Mouse (Mus musculus) cerebellum, adult 2 months (tissue): Measurements from ENCODE around the gene Rrm2. TPM values are rescaled to one million over a fixed set of nuclear protein-coding genes. Genes with fewer than 3 reads are reported as not detected.
A peak's percentile ranks its signal among the peaks of the same experiment; 100 is the strongest.

Experiments
- DNase-seq, 2 experiments: peaks; one replicate each; pipeline ENCODE4 v3.0.0; 2021
- H3K27ac ChIP-seq: fragments of 200-500 bp; 2 replicates; pipeline ENCODE4 v1.5.1; 2012; ENCODE audit warnings: low read length, control low read depth, inconsistent platforms; ENCODE audit not compliant: insufficient read depth
- H3K27me3 ChIP-seq: fragments of 200-500 bp; 2 replicates; pipeline ENCODE4 v1.6.1; 2012; ENCODE audit warnings: inconsistent platforms, mild to moderate bottlenecking, low read length, moderate library complexity; ENCODE audit not compliant: control insufficient read depth, insufficient read depth
- H3K4me1 ChIP-seq: fragments of 200-500 bp; 2 replicates; pipeline ENCODE4 v1.6.1; 2011; ENCODE audit warnings: low read length; ENCODE audit not compliant: control insufficient read depth, insufficient read depth
- H3K4me3 ChIP-seq: fragments of 200-500 bp; replicated peaks from 2 replicates; pipeline ENCODE3; 2011; ENCODE audit warnings: mild to moderate bottlenecking, low read depth, low read length, control low read depth; ENCODE audit not compliant: insufficient read depth
- CTCF ChIP-seq: fragments of 200-500 bp; IDR thresholded peaks from 2 replicates; pipeline ENCODE4 v1.5.1; 2011; ENCODE audit warnings: low read depth, mild to moderate bottlenecking, control low read depth, low read length, moderate library complexity, borderline replicate concordance; ENCODE audit not compliant: insufficient read depth
- POLR2A ChIP-seq: fragments of 200-500 bp; IDR thresholded peaks from 2 replicates; pipeline ENCODE4 v1.6.1; 2011; ENCODE audit warnings: low read length, control low read depth, borderline replicate concordance; ENCODE audit not compliant: insufficient read depth
- WGBS: fragments of 180-500 bp; shearing (Covaris S2); methylation state at CpG from one replicate; pipeline ENCODE4 v1.1.7; 2018; 5-methylcytosine and 5-hydroxymethylcytosine counted together
- polyA plus RNA-seq: library from polyadenylated mRNA; depleted of rRNA; stranded (reverse); fragments of >200 nt; gene quantifications from 2 replicates; pipeline ENCODE4 v1.2.3, GENCODE M21; 2012

Gene Rrm2
- polyA plus RNA-seq, 1 experiment, result 1.2 TPM

DNA sequence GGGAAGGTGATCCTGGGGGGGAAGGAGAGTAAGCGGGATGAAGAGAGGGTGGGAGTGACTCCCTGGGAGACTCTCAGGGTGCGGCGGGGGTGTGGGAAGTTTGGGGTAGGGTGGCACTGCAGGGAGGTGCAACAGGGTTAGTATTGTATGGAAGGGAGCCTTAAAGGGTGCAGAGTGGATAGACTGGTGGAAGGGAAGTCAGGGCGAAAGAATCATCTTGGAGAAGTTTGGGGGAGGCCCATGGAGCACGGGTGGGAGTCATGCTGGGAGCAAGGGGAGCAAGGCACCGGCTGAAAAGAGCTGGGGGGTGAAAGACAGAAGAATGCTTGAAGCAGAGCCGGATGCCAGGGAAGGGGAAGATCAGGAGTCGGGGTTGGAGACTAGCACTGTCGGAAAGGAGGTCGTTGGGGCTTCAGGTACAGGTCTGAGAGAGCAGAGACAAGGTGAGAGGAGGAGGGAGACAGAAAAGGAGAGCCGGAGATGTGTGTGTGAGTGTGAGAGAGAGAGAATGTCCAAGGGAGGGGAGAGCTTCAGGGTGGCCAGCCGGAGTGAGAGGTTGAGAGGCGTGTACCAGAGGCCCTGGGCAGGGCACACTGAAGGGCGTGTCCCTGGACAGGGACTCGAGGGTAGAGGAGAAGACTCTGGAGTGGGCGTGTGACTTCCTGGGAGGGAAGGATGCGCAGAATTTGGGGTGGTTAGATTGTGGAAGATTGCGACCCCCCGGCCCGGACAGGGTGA, 26.6 kb upstream of the Rrm2 start, which contains the start of gene Cys1:
Gene Cys1 (minus strand): TSS at position 528 of the 738 bp plus-strand sequence.
- Histone ChIP-seq H3K27me3 (no peaks in the 10 kb centered on the region; the same call in 1 of the 2 replicates), H3K27ac (no peak within 1 kb of the TSS), H3K4me3 (peak within 1 kb of the TSS; percentile 33), H3K4me1 (no peaks in the 10 kb centered on the region)
- TF ChIP-seq POLR2A (no peak), CTCF (no peak)
- 8% methylated on average over 20 of the region's 20 CpGs for WGBS
- DNase-seq, result no peak

DNA sequence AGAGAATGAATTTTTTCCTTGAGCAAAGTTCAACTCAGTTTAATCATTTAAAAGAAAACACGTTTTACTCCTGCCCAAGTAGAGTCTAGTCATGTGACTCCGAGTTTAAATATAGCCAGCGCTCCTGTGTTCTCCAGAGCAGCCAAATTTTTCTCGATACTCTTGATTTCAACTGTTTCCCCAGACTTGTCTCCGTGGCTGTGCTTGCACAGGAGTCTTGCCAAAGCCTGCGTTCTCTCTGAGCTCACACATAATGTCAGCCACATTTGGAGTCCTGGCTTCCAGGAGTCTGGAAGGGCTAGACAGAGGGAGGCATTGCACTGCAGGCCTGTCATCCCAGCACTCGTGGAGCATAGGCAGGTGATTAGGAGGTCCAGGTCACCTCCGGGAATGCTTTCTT, 25.5 kb upstream of the Rrm2 start:
- H3K27ac ChIP-seq, result no peak overlapping the region
- WGBS, result 41% methylated on average over 8 of the region's 8 CpGs
- no peak for DNase-seq

DNA sequence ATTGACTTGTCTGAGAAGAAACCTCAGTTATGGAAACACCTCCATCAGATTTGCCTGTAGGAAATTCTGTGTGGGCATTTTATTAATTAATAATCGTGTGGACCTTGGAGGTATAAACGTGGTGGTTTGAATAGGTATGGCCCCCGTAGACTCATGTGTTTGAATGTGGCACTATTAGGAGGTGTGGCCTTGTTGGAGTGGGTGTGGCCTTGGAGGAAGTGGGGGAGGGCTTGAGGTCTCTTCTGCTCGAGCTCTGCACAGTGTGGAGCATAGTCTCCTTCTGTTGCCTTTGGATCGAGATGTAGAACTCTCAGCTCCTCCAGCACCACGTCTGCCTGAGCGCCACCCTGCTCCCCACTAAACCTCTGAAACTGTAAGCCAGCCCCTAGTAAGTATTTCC, 24.6 kb upstream of the Rrm2 start:
- H3K4me1 ChIP-seq, result no peaks in the 10 kb centered on the region
- H3K27me3 ChIP-seq, result no peaks in the 10 kb centered on the region; the same call in 1 of the 2 replicates
- TF ChIP-seq POLR2A (no peak), CTCF (no peak)
- DNase-seq, result no peak
- WGBS, result 55% methylated on average over 7 of the region's 7 CpGs
- H3K4me3 ChIP-seq, result no peak overlapping the region
- H3K27ac ChIP-seq, result no peak overlapping the region

More for the DNA sequence above, 25.5 kb upstream of the Rrm2 start:
- no peaks in the 10 kb centered on the region; the same call in 1 of the 2 replicates for H3K27me3 ChIP-seq
- TF ChIP-seq POLR2A (no peak), CTCF (no peak)
- H3K4me1 ChIP-seq, result no peaks in the 10 kb centered on the region
- no peak overlapping the region for H3K4me3 ChIP-seq

DNA sequence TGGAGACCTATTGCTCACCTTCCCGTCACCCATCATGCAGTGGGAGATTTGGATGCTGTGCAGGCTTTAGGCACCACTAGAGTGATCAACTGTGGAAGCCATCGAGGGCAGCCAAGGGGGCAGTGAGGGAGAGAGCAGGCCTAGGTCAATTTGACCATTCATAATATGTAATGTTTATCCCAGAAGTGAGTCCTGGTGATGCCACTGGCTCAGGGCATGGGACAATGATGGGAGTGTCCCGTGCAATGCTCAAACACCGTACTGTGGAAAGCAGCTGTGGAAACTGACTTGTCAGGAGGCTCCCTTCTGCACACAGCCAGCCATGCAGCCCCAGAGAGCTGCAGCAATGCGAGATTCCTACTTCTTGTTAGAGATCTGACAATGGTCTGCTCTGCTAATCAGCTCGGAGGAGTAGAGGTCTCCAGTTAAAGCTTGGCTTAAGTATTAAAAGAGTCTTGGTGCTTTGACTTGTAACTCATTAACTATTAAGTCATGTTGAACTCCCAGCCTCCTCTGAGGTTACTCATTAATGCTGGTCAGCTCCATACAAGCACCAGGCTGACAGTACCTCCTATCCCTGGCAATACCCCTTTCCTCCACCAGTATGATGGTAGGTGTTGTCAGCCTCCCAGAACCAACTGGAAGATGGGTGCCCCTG, 21.9 kb upstream of the Rrm2 start:
- no peak for TF ChIP-seq POLR2A
- no peak for TF ChIP-seq CTCF
- Histone ChIP-seq H3K27me3 (no peaks in the 10 kb centered on the region; the same call in 1 of the 2 replicates), H3K4me3 (no peak overlapping the region), H3K27ac (no peak overlapping the region), H3K4me1 (no peaks in the 10 kb centered on the region)
- WGBS, result 79% methylated on average over 6 of the region's 6 CpGs
- DNase-seq, result no peak

DNA sequence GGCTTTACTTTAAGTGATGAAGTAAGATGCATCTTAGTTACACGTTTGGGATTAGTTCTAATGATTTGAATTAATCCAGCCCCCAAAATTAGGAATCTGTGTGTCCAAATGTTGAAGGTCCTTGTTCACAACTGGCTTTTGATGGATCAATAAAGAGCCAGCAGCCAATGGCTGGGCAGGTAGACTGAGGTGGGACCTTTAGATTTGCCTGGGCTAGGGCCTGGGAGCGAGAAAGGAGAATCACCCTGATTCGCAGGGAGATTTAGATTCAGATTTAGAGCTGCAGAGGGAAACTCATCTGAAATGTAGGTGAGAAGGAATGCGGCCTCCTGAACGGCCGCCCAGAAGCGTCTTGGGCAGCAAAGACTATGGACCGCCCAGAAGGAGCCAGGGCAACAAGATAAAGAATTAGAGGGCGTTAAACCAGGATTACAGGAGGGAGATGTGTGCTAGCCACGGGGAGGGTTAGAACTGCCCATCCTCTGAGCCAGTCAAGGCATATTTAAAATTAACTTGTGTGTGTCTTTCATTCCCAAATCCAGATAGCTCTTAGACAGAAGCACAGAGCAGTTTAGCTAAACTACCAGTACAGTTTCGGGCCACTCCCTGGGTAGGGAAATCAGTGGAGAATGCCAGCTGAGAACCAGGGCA, 21.2 kb upstream of the Rrm2 start:
- 84% methylated on average over 11 of the region's 11 CpGs for WGBS
- no peak for TF ChIP-seq POLR2A
- TF ChIP-seq CTCF, result no peak

DNA sequence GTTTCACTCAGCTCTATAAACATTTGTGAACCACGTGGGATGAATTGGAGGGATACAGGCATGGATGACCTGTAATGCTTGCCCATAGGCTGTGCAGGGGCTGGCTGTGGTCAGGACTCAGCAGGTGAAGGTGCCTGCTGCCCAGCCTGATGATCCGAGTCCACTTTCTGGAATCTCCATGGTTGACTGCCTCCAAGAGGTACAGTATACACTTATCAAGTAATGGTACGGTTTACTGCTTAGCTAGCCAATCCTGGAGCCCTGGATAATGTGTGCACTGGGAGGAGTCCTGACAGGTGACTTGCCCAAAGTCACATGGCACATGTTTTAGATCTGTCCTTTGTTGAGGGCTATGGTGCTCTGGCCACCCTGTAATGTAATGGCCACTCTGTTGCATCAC, 17.7 kb upstream of the Rrm2 start:
- WGBS, result 79% methylated on average over 3 of the region's 3 CpGs
- Histone ChIP-seq H3K4me3 (no peak overlapping the region), H3K4me1 (no peaks in the 10 kb centered on the region), H3K27ac (no peak overlapping the region), H3K27me3 (no peaks in the 10 kb centered on the region)
- no peak for DNase-seq
- TF ChIP-seq POLR2A (no peak), CTCF (no peak)

More for the DNA sequence above, 21.2 kb upstream of the Rrm2 start:
- no peak for DNase-seq
- H3K4me3 ChIP-seq, result no peak overlapping the region
- H3K27ac ChIP-seq, result no peak overlapping the region
- no peaks in the 10 kb centered on the region for H3K4me1 ChIP-seq
- no peaks in the 10 kb centered on the region for H3K27me3 ChIP-seq

DNA sequence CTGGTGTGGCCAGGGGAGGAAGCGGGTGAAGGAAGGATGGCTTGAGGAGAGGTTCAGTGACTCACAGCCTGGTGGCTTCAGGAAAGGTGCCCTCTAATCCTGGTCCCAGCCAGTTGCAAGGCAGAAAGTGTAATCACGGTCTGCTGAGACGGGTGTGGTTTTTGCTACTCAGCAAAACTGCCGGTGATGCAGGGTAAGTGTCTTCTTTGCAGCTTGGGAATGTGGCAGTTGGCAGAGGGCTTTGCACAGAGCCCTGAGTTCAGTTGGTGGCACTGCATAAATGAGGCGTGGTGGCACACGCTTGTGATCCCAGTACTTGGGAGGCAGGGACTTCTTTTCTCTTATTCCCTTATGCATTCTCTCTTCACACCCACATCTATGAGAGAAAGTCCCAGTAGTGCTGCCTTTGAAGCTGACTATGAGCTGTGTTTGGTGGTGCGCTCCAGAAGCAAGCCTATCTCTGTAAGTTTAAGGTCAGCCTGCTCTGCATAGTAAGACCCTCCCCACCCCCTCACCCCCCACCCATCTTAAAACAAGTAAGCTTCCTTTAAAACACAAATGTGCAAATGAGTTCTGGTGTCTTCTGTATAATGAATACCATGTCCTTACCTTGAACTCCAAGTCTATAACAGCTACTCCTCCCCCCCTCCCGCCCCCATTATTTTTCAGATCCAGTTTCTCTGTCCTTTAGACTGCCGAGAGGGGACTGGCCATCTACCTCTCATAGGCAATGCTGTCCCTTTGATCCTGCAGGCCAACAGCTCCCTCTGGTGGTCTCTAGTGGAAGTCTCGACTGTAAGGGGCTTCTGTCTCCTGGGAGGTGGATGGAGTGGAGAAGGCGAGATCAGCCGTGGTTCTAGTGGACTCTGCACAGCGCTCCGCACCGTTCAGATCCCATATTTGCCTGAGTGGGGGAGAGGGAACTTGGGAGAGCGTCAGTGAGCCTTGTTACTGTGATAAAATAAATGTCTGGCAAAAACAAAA, 11.2 kb upstream of the Rrm2 start:
- H3K4me1 ChIP-seq, result no peaks in the 10 kb centered on the region
- no peak overlapping the region for H3K27ac ChIP-seq
- H3K27me3 ChIP-seq, result no peaks in the 10 kb centered on the region
- peak; percentile 94 for TF ChIP-seq CTCF
- TF ChIP-seq POLR2A, result no peak
- DNase-seq, result peak; percentile 63 to 80
- H3K4me3 ChIP-seq, result no peak overlapping the region
- 40% methylated on average over 16 of the region's 16 CpGs for WGBS
